Mouse (Mus musculus) liver, postnatal 0 days (tissue): ENCODE data around the gene Itpr2.

ENCODE experiments used
- CTCF ChIP-seq: sonication (generic); IDR thresholded peaks from 2 replicates; pipeline ENCODE4 v1.5.1; 2016; ENCODE audit warnings: antibody characterized with exemption, low read depth
- EP300 ChIP-seq: IDR thresholded peaks from 2 replicates; pipeline ENCODE4 v1.6.1; 2016; ENCODE audit warnings: antibody characterized with exemption, low read depth, mild to moderate bottlenecking

- no peak for TF ChIP-seq CTCF
- TF ChIP-seq EP300 = no peak
Observed at GRCm38 (mm10) chr6:146396253-146396652, 105.8 kb downstream of the Itpr2 start.
